Mouse (Mus musculus): Measurements from ENCODE around the gene Ecsit. TPM values are rescaled to one million over a fixed set of nuclear protein-coding genes. Genes with fewer than 3 reads are reported as not detected.

Gene Ecsit
- polyA plus RNA-seq (2012; fragmentation: generic; extraction: Trizol), result 10 to 100 TPM; 15.6 to 33.1 TPM

GRCm38 (mm10) chr9:22085022-22085834 lies at the start of gene Ecsit:
Gene Ecsit (minus strand): TSS chr9:22085438.

DNA sequence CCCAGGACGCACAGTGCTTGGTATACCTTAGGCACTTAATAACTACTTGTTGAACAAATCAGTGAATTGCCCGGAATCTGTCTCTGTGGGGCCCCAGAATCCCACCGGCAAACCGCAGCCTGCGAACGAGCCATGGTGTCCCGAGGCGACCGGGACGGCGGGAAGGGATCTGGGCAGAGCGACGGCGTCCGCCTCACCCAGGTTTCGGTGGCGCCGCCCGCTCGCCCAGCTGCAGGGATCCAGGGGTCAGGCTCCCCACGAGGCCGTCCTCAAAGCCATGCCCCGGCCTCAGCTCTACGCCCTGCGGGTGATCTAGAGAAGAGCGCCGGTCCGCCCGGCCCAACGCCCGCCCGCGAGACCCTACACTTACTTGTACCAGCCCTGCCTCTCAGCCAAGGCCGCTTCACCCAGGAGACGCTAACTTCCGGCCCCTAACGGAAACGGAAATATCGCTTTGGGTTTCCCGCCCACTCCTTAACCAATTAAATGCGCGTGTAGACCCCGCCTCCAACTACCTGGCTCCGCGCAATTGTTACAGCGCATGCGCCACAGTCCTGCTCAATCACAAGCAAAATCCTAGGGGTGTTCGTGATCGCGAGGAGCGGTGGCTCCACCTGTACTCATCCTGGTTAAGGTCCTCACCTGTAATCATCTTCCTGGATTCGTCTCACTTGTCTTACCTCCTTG lies 31.6 kb upstream of the Ecsit start, which contains the start of gene Elof1:
Elof1 (minus strand) TSS at position 433 of the 687 bp plus-strand sequence.

GRCm38 (mm10) chr9:22098993-22099696 lies 13.9 kb upstream of the Ecsit start, which contains the start of gene Cnn1:
Gene Cnn1 (plus strand): TSS chr9:22099216.

DNA sequence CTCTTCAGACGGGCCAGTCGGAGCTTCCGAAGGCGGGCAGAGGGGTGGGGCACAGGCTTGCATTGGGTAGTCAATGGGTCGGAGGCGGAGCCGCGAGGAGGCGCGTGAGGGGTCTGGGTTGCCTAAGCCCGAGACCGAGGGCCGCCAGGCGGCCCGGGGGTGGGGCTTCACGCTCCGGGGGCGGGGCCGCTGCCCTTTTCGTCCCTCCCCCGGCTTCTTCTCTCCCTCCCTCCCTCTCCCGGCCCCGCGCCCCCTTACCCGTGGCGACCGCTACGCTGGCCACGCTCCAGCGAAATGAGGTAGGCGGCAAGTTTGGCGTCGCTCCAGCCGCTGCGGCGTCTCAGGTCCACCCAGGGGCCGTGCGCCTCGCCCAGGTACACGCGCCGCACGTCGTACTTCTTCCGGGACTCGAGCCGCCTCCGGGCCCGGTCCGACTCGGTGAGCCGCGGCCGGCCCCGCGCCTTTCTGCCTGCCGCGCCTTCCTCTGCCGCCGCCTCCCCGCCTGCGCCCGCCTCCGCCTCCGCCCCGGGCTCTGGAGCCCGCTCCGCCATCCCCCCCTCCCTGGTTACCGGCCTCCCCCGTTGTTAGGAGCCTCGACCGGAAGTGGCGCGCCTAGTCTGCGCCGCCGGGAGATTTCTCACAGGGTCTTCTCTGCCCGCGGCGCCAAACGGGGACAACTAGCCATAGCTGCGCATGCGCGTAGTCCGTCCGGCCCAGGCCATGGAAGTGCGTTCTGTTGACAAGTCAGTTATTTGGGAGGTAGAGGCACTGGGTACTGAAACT lies 14.3 kb downstream of the Ecsit start, which contains the start of the genes Gm49318 and Zfp653:
Gm49318 (minus strand) TSS at position 469 of the 783 bp plus-strand sequence.
Zfp653 (minus strand) TSS at position 586 of the 783 bp plus-strand sequence.

GRCm38 (mm10) chr9:22051958-22052254 lies 33.3 kb downstream of the Ecsit start, which contains the start of gene Elavl3:
Gene Elavl3 (minus strand): TSS chr9:22052023.

Other genes with a start within 250 kb of the Ecsit start
- gene Angptl8, start 249.9 kb downstream of the Ecsit start, polyA plus RNA-seq (2012; fragmentation: generic; extraction: Trizol), result not detected
- 10 to 100 TPM in 1 of 2 experiments, 1 to 10 TPM in 1; 2.3 to 10.7 TPM for gene Dock6, start 232.8 kb downstream of the Ecsit start, polyA plus RNA-seq (2012; fragmentation: generic; extraction: Trizol)
- gene Rab3d, start 167.2 kb downstream of the Ecsit start, polyA plus RNA-seq (2012; fragmentation: generic; extraction: Trizol), result 10 to 100 TPM in 1 of 2 experiments, 1 to 10 TPM in 1; 2.4 to 10.6 TPM
- 1 to 10 TPM; 2.1 to 6.2 TPM for gene Ccdc159, start 158.0 kb downstream of the Ecsit start, polyA plus RNA-seq (2012; fragmentation: generic; extraction: Trizol)
- 100 to 1,000 TPM in 1 of 2 experiments, 10 to 100 TPM in 1; 68.4 to 138 TPM for gene Tmem205, start 157.9 kb downstream of the Ecsit start, polyA plus RNA-seq (2012; fragmentation: generic; extraction: Trizol)
- gene Plppr2, start 148.4 kb downstream of the Ecsit start, polyA plus RNA-seq (2012; fragmentation: generic; extraction: Trizol), result 10 to 100 TPM; 10.1 to 21.5 TPM
- gene Swsap1, start 129.7 kb downstream of the Ecsit start, polyA plus RNA-seq (2012; fragmentation: generic; extraction: Trizol), result 1 to 10 TPM; 6.5 to 8.7 TPM
- gene Epor, start 121.9 kb downstream of the Ecsit start, polyA plus RNA-seq (2012; fragmentation: generic; extraction: Trizol), result under 1 TPM; 0.04 to 0.52 TPM
- 10 to 100 TPM in 1 of 2 experiments, 1 to 10 TPM in 1; 4.1 to 10.4 TPM for gene Rgl3, start 96.0 kb downstream of the Ecsit start, polyA plus RNA-seq (2012; fragmentation: generic; extraction: Trizol)
- gene Ccdc151, start 82.8 kb downstream of the Ecsit start, polyA plus RNA-seq (2012; fragmentation: generic; extraction: Trizol), result 1 to 10 TPM in 1 of 2 experiments, under 1 TPM in 1; 0.64 to 1.9 TPM
- 100 to 1,000 TPM; 110 to 200 TPM for gene Prkcsh, start 82.6 kb downstream of the Ecsit start, polyA plus RNA-seq (2012; fragmentation: generic; extraction: Trizol)
- gene Elavl3, start 33.4 kb downstream of the Ecsit start, polyA plus RNA-seq (2012; fragmentation: generic; extraction: Trizol), result under 1 TPM in 1 of 2 experiments, not detected in 1; 0.05 TPM
- not detected for gene Gm49318, start 14.2 kb downstream of the Ecsit start, polyA plus RNA-seq (2012; fragmentation: generic; extraction: Trizol)
- gene Zfp653, start 14.1 kb downstream of the Ecsit start, polyA plus RNA-seq (2012; fragmentation: generic; extraction: Trizol), result 10 to 100 TPM in 1 of 2 experiments, 1 to 10 TPM in 1; 4.2 to 10.3 TPM
- under 1 TPM; 0.05 to 0.18 TPM for gene Cnn1, start 13.8 kb upstream of the Ecsit start, polyA plus RNA-seq (2012; fragmentation: generic; extraction: Trizol)
- gene Elof1, start 31.7 kb upstream of the Ecsit start, polyA plus RNA-seq (2012; fragmentation: generic; extraction: Trizol), result 100 to 1,000 TPM; 183 to 259 TPM
- gene Acp5, start 50.3 kb upstream of the Ecsit start, polyA plus RNA-seq (2012; fragmentation: generic; extraction: Trizol), result not detected
- gene Pigyl, start 71.4 kb upstream of the Ecsit start, polyA plus RNA-seq (2012; fragmentation: generic; extraction: Trizol), result 10 to 100 TPM; 51.2 to 91.4 TPM
- not detected for gene Zfp872, start 102.7 kb upstream of the Ecsit start, polyA plus RNA-seq (2012; fragmentation: generic; extraction: Trizol)
- gene Zfp809, start 140.3 kb upstream of the Ecsit start, polyA plus RNA-seq (2012; fragmentation: generic; extraction: Trizol), result 1 to 10 TPM; 1.4 to 5.2 TPM
- under 1 TPM; 0.06 to 0.71 TPM for gene Zfp599, start 174.5 kb upstream of the Ecsit start, polyA plus RNA-seq (2012; fragmentation: generic; extraction: Trizol)
- gene Zfp810, start 222.2 kb upstream of the Ecsit start, polyA plus RNA-seq (2012; fragmentation: generic; extraction: Trizol), result under 1 TPM in 1 of 2 experiments, not detected in 1; 0.04 TPM

All from C3H10T1/2 (cell line).